ENCODE assay signal across 1 mouse cellular context in genomic region chr4:132198771-132199170, GRCm38 (mm10).
TF ChIP-seq lines count a peak whose summit lies in the region.

No protein-coding gene starts in this region.

TF ChIP-seq in MEL, 35 proteins besides CTCF, POLR2A, EP300 and RAD21:
- TF ChIP-seq ETS1 (IDR thresholded peaks at IDR 0.05; ENCODE audit: low read depth, low read length) (no peak), MAFK (IDR thresholded peaks at IDR 0.05; ENCODE audit: borderline replicate concordance, low read depth, low read length) (peak; percentile 88)
